In genomic region chr5:115238729-115239195, GRCm38 (mm10) we compare ENCODE assay signal across 8 mouse cellular contexts. TPM values are rescaled to one million over a fixed set of nuclear protein-coding genes. Genes with fewer than 3 reads are reported as not detected.
A peak's percentile ranks its signal among the peaks of the same experiment; 100 is the strongest.
DNase-seq lines count a peak whose midpoint lies in the region; ATAC-seq and TF ChIP-seq lines count a peak whose summit lies in the region.
"Had no signal": no experiment of that assay in that cellular context is flagged by ENCODE, and none has a peak within 500 bp of the region (broad histone marks: within the 10 kb centered on the region; RNA-seq: fewer than 3 reads in every experiment).

No protein-coding gene starts in this region.

- ATAC-seq in heart, embryonic 15.5 days (replicated peaks; ENCODE audit: insufficient number of reproducible peaks, insufficient read depth, low FRiP score, low read depth): no peak
- ATAC-seq in limb, embryonic 12.5 days (ENCODE audit: insufficient number of reproducible peaks, insufficient read depth, low FRiP score, low TSS enrichment, low read depth): no peak
- ATAC-seq in stomach, embryonic 15.5 days (ENCODE audit: insufficient read depth, low FRiP score, low read depth): no peak

- H3K27me3 ChIP-seq in ES-Bruce4 (ENCODE audit: control insufficient read depth, insufficient read depth, low read length, poor library complexity, severe bottlenecking): no peaks in the 10 kb centered on the region
- peaks cover 6% of the 10 kb centered on the region; the same call in 1 of the 2 replicates for H3K27me3 ChIP-seq in heart, embryonic 15.5 days
- peaks cover 12% of the 10 kb centered on the region for H3K27me3 ChIP-seq in limb, embryonic 12.5 days
- H3K27me3 ChIP-seq in stomach, embryonic 15.5 days (replicated peaks): 0 out of 2 replicates have a peak, but pooled peaks cover 3% of the 10 kb centered on the region

- H3K4me3 ChIP-seq in ES-Bruce4 (ENCODE audit: low read depth, low read length): 0 out of 2 replicates have a peak overlapping the region, but pooled peaks have one; percentile 18
- H3K4me3 ChIP-seq in heart, embryonic 15.5 days: peak overlapping the region; percentile 74
- H3K4me3 ChIP-seq in limb, embryonic 12.5 days (replicated peaks): peak overlapping the region; percentile 92
- peak overlapping the region; percentile 82 for H3K4me3 ChIP-seq in stomach, embryonic 15.5 days (replicated peaks)

- no peaks in the 10 kb centered on the region for H3K4me1 ChIP-seq in ES-Bruce4 (ENCODE audit: control insufficient read depth, insufficient read depth, low read length)
- H3K4me1 ChIP-seq in heart, embryonic 15.5 days (replicated peaks): peaks cover 22% of the 10 kb centered on the region
- H3K4me1 ChIP-seq in limb, embryonic 12.5 days (replicated peaks): peaks cover 20% of the 10 kb centered on the region
- peaks cover 11% of the 10 kb centered on the region for H3K4me1 ChIP-seq in stomach, embryonic 15.5 days

- peaks cover 41% of the 10 kb centered on the region for H3K36me3 ChIP-seq in ES-Bruce4 (ENCODE audit: control insufficient read depth, insufficient read depth, low read length, poor library complexity, severe bottlenecking)
- H3K36me3 ChIP-seq in heart, embryonic 15.5 days: peaks cover 38% of the 10 kb centered on the region
- H3K36me3 ChIP-seq in limb, embryonic 12.5 days: peaks cover 42% of the 10 kb centered on the region
- H3K36me3 ChIP-seq in stomach, embryonic 15.5 days: peaks cover 41% of the 10 kb centered on the region

- H3K27ac ChIP-seq in ES-Bruce4 (ENCODE audit: insufficient read depth, low read length): no peak overlapping the region
- no peak overlapping the region for H3K27ac ChIP-seq in heart, embryonic 15.5 days
- H3K27ac ChIP-seq in limb, embryonic 12.5 days: no peak overlapping the region
- no peak overlapping the region for H3K27ac ChIP-seq in stomach, embryonic 15.5 days

- 9% methylated on average over 11 of the region's 11 CpGs for WGBS in heart, embryonic 15.5 days
- 5% methylated on average over 11 of the region's 11 CpGs for WGBS in limb, embryonic 12.5 days
- 8% methylated on average over 11 of the region's 11 CpGs for WGBS in stomach, embryonic 15.5 days

- H3K4me2 ChIP-seq in heart, embryonic 15.5 days: peak overlapping the region; percentile 70
- H3K4me2 ChIP-seq in limb, embryonic 12.5 days: peak overlapping the region; percentile 78
- peak overlapping the region; percentile 92 for H3K4me2 ChIP-seq in stomach, embryonic 15.5 days

- peak; percentile 19 for DNase-seq in brain, embryonic 14.5 days (ENCODE audit: low read depth)
- no peak for DNase-seq in left cerebral cortex, adult 18-20 months (ENCODE audit: low spot score in 2 of 2)
- DNase-seq in thymus, adult 18-20 months: no peak

- peak overlapping the region; percentile 83 for H3K9ac ChIP-seq in ES-Bruce4 (ENCODE audit: low read depth, poor library complexity, severe bottlenecking)
- H3K9ac ChIP-seq in heart, embryonic 15.5 days: peak overlapping the region; percentile 76; the same call in 1 of the 2 replicates
- peak overlapping the region; percentile 75; the same call in 1 of the 2 replicates for H3K9ac ChIP-seq in limb, embryonic 12.5 days (replicated peaks)
- H3K9ac ChIP-seq in stomach, embryonic 15.5 days: no peak overlapping the region

- no peaks in the 10 kb centered on the region for H3K9me3 ChIP-seq in ES-Bruce4 (replicated peaks; ENCODE audit: control insufficient read depth, insufficient read depth, low read length, poor library complexity, severe bottlenecking)
- no peaks in the 10 kb centered on the region for H3K9me3 ChIP-seq in heart, embryonic 15.5 days (replicated peaks)
- no peaks in the 10 kb centered on the region for H3K9me3 ChIP-seq in limb, embryonic 12.5 days
- no peaks in the 10 kb centered on the region for H3K9me3 ChIP-seq in stomach, embryonic 15.5 days

- TF ChIP-seq EP300 in ES-Bruce4 (IDR thresholded peaks at IDR 0.05; ENCODE audit: insufficient read depth, low read depth, low read length): no peak

- no peak for TF ChIP-seq CTCF in ES-Bruce4 (IDR thresholded peaks at IDR 0.05; ENCODE audit: low read depth, low read length)
- no peak for TF ChIP-seq CTCF in brain, embryonic 14.5 days (IDR thresholded peaks at IDR 0.05; ENCODE audit: borderline replicate concordance, extremely low read depth, insufficient read depth, insufficient read length)

- no peak for TF ChIP-seq POLR2A in ES-Bruce4 (IDR thresholded peaks at IDR 0.05; ENCODE audit: insufficient read depth, low read length)
- TF ChIP-seq POLR2A in brain, embryonic 14.5 days (IDR thresholded peaks at IDR 0.05; ENCODE audit: borderline replicate concordance, extremely low read depth, insufficient read depth, insufficient read length, poor library complexity, severe bottlenecking): no peak

RNA-seq across cellular contexts. Expression of gene Pop5, which starts 3.1 kb away (rescaled TPM):
- 76.1 and 79.9 TPM in 2 replicates for polyA plus RNA-seq in ES-Bruce4 (2011; ENCODE audit: insufficient read depth, insufficient read length, low read depth, missing spikeins)
- polyA plus RNA-seq in brain, embryonic 14.5 days (2012; rRNA removed): 57.0 and 82.5 TPM in 2 replicates
- polyA plus RNA-seq in heart, embryonic 15.5 days (2015; fragmentation: Nextera tagmentation; extraction: Ambion mirVana): 56.2 and 60.3 TPM in 2 replicates
- polyA plus RNA-seq in limb, embryonic 12.5 days (2016; fragmentation: Nextera tagmentation; extraction: Ambion mirVana): 93.9 and 104 TPM in 2 replicates
- polyA plus RNA-seq in stomach, embryonic 15.5 days (2015; fragmentation: Nextera tagmentation; extraction: Ambion mirVana): 106 and 116 TPM in 2 replicates
- total RNA-seq in left cerebral cortex, adult 18-20 months (2021): 100 to 1,000 TPM in 1 of 2 experiments, 10 to 100 TPM in 1; 95.9 to 111 TPM

RNA-seq across cellular contexts. Expression of gene Rnf10, which starts 33.9 kb away (rescaled TPM):
- 180 and 185 TPM in 2 replicates for polyA plus RNA-seq in ES-Bruce4 (2011; ENCODE audit: insufficient read depth, insufficient read length, low read depth, missing spikeins)
- 200 and 220 TPM in 2 replicates for polyA plus RNA-seq in brain, embryonic 14.5 days (2012; rRNA removed)
- polyA plus RNA-seq in heart, embryonic 15.5 days (2015; fragmentation: Nextera tagmentation; extraction: Ambion mirVana): 131 and 156 TPM in 2 replicates
- 174 and 184 TPM in 2 replicates for polyA plus RNA-seq in limb, embryonic 12.5 days (2016; fragmentation: Nextera tagmentation; extraction: Ambion mirVana)
- polyA plus RNA-seq in stomach, embryonic 15.5 days (2015; fragmentation: Nextera tagmentation; extraction: Ambion mirVana): 138 and 139 TPM in 2 replicates
- total RNA-seq in left cerebral cortex, adult 18-20 months (2021): 100 to 1,000 TPM; 247 to 256 TPM

RNA-seq across cellular contexts. Expression of gene Coq5, which starts 40.7 kb away (rescaled TPM):
- 28.3 and 35.9 TPM in 2 replicates for polyA plus RNA-seq in ES-Bruce4 (2011; ENCODE audit: insufficient read depth, insufficient read length, low read depth, missing spikeins)
- 15.7 and 20.5 TPM in 2 replicates for polyA plus RNA-seq in brain, embryonic 14.5 days (2012; rRNA removed)
- polyA plus RNA-seq in heart, embryonic 15.5 days (2015; fragmentation: Nextera tagmentation; extraction: Ambion mirVana): 72.3 and 83.3 TPM in 2 replicates
- 39.0 and 44.0 TPM in 2 replicates for polyA plus RNA-seq in limb, embryonic 12.5 days (2016; fragmentation: Nextera tagmentation; extraction: Ambion mirVana)
- 46.5 and 47.9 TPM in 2 replicates for polyA plus RNA-seq in stomach, embryonic 15.5 days (2015; fragmentation: Nextera tagmentation; extraction: Ambion mirVana)
- total RNA-seq in left cerebral cortex, adult 18-20 months (2021): 10 to 100 TPM; 42.1 to 43.2 TPM

RNA-seq across cellular contexts. Expression of gene Cabp1, which starts 44.6 kb away (rescaled TPM):
- polyA plus RNA-seq in ES-Bruce4 (2011; ENCODE audit: insufficient read depth, insufficient read length, low read depth, missing spikeins): 8.1 and 11.4 TPM in 2 replicates
- polyA plus RNA-seq in brain, embryonic 14.5 days (2012; rRNA removed): 28.6 and 32.9 TPM in 2 replicates
- polyA plus RNA-seq in heart, embryonic 15.5 days (2015; fragmentation: Nextera tagmentation; extraction: Ambion mirVana): 0.96 and 1.2 TPM in 2 replicates
- polyA plus RNA-seq in limb, embryonic 12.5 days (2016; fragmentation: Nextera tagmentation; extraction: Ambion mirVana): 1.1 and 1.3 TPM in 2 replicates
- polyA plus RNA-seq in stomach, embryonic 15.5 days (2015; fragmentation: Nextera tagmentation; extraction: Ambion mirVana): 1.5 and 1.6 TPM in 2 replicates
- total RNA-seq in left cerebral cortex, adult 18-20 months (2021): 100 to 1,000 TPM; 288 to 320 TPM
- total RNA-seq: hematopoietic stem cell, adult 5-6 weeks had no signal

Comparison
In these comparisons a context has a peak if more than half of its experiments do, and no peak if none do; other contexts are left out.
1. H3K4me3 ChIP-seq: peak in every context shown above with its lines; median percentile 92 in limb, embryonic 12.5 days; 82 in stomach, embryonic 15.5 days; 74 in heart, embryonic 15.5 days; 18 in ES-Bruce4.